Mouse (Mus musculus) thymus, postnatal 4 days (tissue): ENCODE data around the gene Rusc2.

Experiments used
- DNase-seq: peaks from one replicate; pipeline ENCODE4 v3.0.0; 2021

Rusc2 gene

GRCm38 (mm10) chr4:43381408-43382154 is at the start of gene Rusc2:
Gene Rusc2 (plus strand): TSS chr4:43381979.
- DNase-seq, result peak; percentile 87

- DNase-seq, result no peak
Measured at GRCm38 (mm10) chr4:43334771-43335170, 47.0 kb upstream of the Rusc2 start.

- DNase-seq, result no peak
Measured at GRCm38 (mm10) chr4:43336176-43336575, 45.6 kb upstream of the Rusc2 start.

- no peak for DNase-seq
Measured at GRCm38 (mm10) chr4:43340096-43340804, 41.5 kb upstream of the Rusc2 start.

GRCm38 (mm10) chr4:43341276-43341891 is 40.4 kb upstream of the Rusc2 start:
- DNase-seq, result no peak

GRCm38 (mm10) chr4:43342443-43342842 is 39.3 kb upstream of the Rusc2 start:
- DNase-seq, result no peak

- DNase-seq, result no peak
Measured at GRCm38 (mm10) chr4:43344932-43345331, 36.8 kb upstream of the Rusc2 start.

GRCm38 (mm10) chr4:43349206-43349605 is 32.6 kb upstream of the Rusc2 start:
- no peak for DNase-seq

- DNase-seq, result no peak
Measured at GRCm38 (mm10) chr4:43350038-43350560, 31.7 kb upstream of the Rusc2 start.

GRCm38 (mm10) chr4:43353662-43354061 is 28.1 kb upstream of the Rusc2 start:
- DNase-seq, result no peak

GRCm38 (mm10) chr4:43364914-43365560 is 16.7 kb upstream of the Rusc2 start:
- no peak for DNase-seq

- no peak for DNase-seq
Measured at GRCm38 (mm10) chr4:43367295-43367694, 14.5 kb upstream of the Rusc2 start.

- DNase-seq, result no peak
Measured at GRCm38 (mm10) chr4:43367787-43368186, 14.0 kb upstream of the Rusc2 start.

- DNase-seq, result no peak
Measured at GRCm38 (mm10) chr4:43371406-43371805, 10.4 kb upstream of the Rusc2 start.

- DNase-seq, result no peak
Measured at GRCm38 (mm10) chr4:43372155-43372554, 9.6 kb upstream of the Rusc2 start.

GRCm38 (mm10) chr4:43374266-43374665 is 7.5 kb upstream of the Rusc2 start:
- no peak for DNase-seq

GRCm38 (mm10) chr4:43379601-43380000 is 2.2 kb upstream of the Rusc2 start:
- no peak for DNase-seq

- no peak for DNase-seq
Measured at GRCm38 (mm10) chr4:43380951-43381350, 828 bp upstream of the Rusc2 start.

- DNase-seq, result no peak
Measured at GRCm38 (mm10) chr4:43382155-43383020, 609 bp downstream of the Rusc2 start.

- DNase-seq, result no peak
Measured at GRCm38 (mm10) chr4:43383246-43384082, 1.7 kb downstream of the Rusc2 start.

- DNase-seq, result no peak
Measured at GRCm38 (mm10) chr4:43384083-43384460, 2.3 kb downstream of the Rusc2 start.
